Mouse (Mus musculus) embryonic facial prominence, embryonic 12.5 days (tissue): ENCODE measurements at regions not wholly inside any gene's neighbourhood (a gene's known extent, or its start where the extent isn't known, plus 50 kb on each side); places are given as distances from the start of the nearest gene placed in this dataset.

Experiments
- ATAC-seq: fragments of 200-750 bp; cut with Nextera tagmentation; 2 replicates; pipeline ENCODE4 v1.8.0; 2017; ENCODE audit not compliant: insufficient number of reproducible peaks, insufficient read depth, low FRiP score, low TSS enrichment
- H3K27ac ChIP-seq: fragments of 300-500 bp; sonication (generic); 2 replicates; pipeline ENCODE4 v1.5.1; 2016; ENCODE audit warnings: mild to moderate bottlenecking
- H3K27me3 ChIP-seq: fragments of 300-500 bp; sonication (generic); 2 replicates; pipeline ENCODE4 v1.6.1; 2016; ENCODE audit warnings: mild to moderate bottlenecking, moderate library complexity
- H3K36me3 ChIP-seq: fragments of 300-500 bp; sonication (generic); 2 replicates; pipeline ENCODE4 v1.6.1; 2016; ENCODE audit warnings: mild to moderate bottlenecking
- H3K4me1 ChIP-seq: fragments of 300-500 bp; sonication (generic); 2 replicates; pipeline ENCODE4 v1.6.1; 2016
- H3K4me2 ChIP-seq: fragments of 300-500 bp; sonication (generic); replicated peaks from 2 replicates; pipeline ENCODE4 v1.6.1; 2016; ENCODE audit warnings: mild to moderate bottlenecking, moderate library complexity
- H3K4me3 ChIP-seq: fragments of 300-500 bp; sonication (generic); 2 replicates; pipeline ENCODE4 v1.5.1; 2016; ENCODE audit warnings: mild to moderate bottlenecking
- H3K9ac ChIP-seq: fragments of 300-500 bp; sonication (generic); 2 replicates; pipeline ENCODE4 v1.6.1; 2016; ENCODE audit warnings: mild to moderate bottlenecking, moderate library complexity
- H3K9me3 ChIP-seq: fragments of 300-500 bp; sonication (generic); 2 replicates; pipeline ENCODE4 v1.6.1; 2016; ENCODE audit warnings: mild to moderate bottlenecking, moderate library complexity
- WGBS: fragments of 180-500 bp; shearing (Covaris S2); methylation state at CpG from one replicate; pipeline ENCODE4 v1.1.7; 2016; 5-methylcytosine and 5-hydroxymethylcytosine counted together

DNA sequence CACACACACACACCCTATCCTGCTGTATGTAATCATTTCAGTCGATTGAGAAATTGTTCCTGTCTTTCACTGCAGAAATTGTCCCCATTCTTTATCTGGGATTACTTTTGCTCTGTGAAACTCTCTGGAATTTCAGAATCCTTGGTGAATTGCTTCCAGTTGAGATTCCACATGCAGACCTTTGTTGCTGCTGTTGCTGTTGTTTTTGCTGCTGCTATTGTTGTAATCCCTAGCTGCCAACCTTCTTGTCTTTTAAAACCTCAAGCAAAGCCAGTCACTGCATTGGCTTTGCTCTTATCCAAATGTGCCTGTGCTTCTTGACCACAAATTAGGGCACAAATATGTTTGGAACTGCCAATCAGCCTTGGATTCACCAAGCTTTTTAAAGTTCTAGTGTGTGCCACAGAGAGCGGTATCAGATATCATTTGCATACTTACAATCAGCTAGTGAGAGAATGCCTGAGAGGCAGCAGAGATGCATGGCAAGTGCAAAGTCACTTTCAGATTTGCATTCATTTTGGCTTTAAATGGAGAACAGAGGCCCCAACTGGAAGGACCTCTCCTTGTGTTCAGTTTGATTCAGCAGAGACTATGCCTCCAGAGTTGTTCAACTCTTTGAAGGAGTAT lies 1187.0 kb upstream of the Map3k7 start:
- Histone ChIP-seq H3K9ac (no peak overlapping the region), H3K4me3 (no peak overlapping the region), H3K4me2 (no peak overlapping the region), H3K4me1 (peaks cover 14% of the 10 kb centered on the region; the same call in 1 of the 2 replicates), H3K27me3 (no peaks in the 10 kb centered on the region), H3K9me3 (no peaks in the 10 kb centered on the region), H3K36me3 (no peaks in the 10 kb centered on the region), H3K27ac (peak overlapping the region; percentile 25)
- ATAC-seq: no peak
- WGBS: 57% methylated on average over 2 of the region's 2 CpGs

DNA sequence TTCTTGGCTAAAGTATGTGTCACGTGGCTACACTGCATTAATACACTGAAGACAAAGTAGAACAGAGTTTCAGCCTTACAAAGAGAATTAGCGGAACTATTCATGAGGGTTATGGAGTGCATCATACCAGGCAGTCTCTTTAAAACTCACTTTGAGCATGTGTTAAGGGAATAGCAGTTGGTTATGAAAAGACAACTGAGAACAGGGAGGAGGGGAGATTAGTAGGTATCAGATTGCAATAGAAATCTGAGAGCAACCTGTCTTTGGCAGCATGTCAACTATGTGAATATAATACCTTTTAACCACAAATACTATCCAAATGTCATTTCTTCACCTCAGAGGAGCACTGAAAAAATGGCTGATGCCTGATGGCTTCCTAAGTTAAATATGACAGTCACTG lies 1182.2 kb upstream of the Map3k7 start:
- Histone ChIP-seq H3K4me3 (no peak overlapping the region), H3K9ac (no peak overlapping the region), H3K27ac (no peak overlapping the region), H3K27me3 (no peaks in the 10 kb centered on the region), H3K4me1 (peaks cover 7% of the 10 kb centered on the region; the same call in 1 of the 2 replicates), H3K9me3 (no peaks in the 10 kb centered on the region), H3K36me3 (no peaks in the 10 kb centered on the region), H3K4me2 (no peak overlapping the region)
- no peak for ATAC-seq
- WGBS: 70% methylated on average over 2 of the region's 2 CpGs

DNA sequence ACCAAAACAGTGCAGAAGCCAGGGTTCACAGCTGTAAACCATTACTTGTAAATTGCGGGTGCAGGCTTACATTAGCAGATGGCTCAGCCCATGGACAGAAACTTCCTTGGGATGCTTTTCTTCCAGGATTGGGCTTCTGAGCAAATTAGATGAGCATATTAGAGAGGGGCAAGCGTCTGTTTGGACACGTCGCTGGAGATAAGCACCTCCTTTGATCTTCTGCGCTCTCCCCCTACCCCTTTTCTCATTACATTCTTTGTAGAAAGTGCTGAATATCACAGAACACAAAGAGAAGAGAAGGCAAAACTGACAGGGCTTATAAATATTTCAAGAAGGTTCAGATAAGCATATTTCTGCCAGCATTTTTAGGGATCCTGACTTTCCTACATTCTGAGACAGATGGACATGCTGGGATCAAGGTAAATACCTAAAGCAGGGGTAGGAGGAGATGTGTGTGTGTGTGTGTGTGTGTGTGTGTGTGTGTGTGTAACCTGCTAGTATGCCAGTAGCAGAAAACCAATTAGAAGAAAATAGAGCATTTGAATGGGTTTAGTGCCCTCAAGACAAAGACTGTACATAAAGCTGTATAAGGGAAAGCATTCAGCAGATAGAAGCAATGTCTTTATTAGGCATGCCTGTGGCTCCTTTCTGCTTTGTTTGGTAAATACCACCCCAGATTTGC lies 1173.8 kb upstream of the Map3k7 start:
- no peak overlapping the region for H3K27ac ChIP-seq
- H3K9me3 ChIP-seq: no peaks in the 10 kb centered on the region
- no peaks in the 10 kb centered on the region for H3K36me3 ChIP-seq
- no peak for ATAC-seq
- 14% methylated on average over 5 of the region's 5 CpGs for WGBS
- H3K4me1 ChIP-seq: peaks cover 9% of the 10 kb centered on the region; the same call in 1 of the 2 replicates
- no peaks in the 10 kb centered on the region for H3K27me3 ChIP-seq
- H3K4me2 ChIP-seq: no peak overlapping the region
- no peak overlapping the region for H3K4me3 ChIP-seq
- H3K9ac ChIP-seq: no peak overlapping the region

DNA sequence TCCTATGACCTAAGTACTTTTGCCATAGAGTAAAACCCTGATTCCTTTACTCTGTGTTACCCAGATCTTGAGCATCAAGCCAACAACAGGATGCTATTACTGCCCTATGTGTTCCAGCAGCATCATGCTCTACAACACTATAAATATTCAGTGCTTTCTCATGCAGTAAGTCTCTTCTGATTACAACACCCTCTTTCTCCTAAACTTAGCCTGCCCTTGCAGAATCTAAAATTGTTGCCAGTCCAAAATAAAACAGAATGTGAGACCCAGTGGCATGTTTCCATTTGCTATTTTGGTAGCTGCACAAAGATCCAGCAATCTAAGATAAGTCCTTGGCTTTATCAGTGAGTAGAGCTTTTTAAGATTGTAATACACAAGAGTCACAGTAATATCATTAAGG lies 1154.1 kb upstream of the Map3k7 start:
- Histone ChIP-seq H3K4me3 (no peak overlapping the region), H3K27me3 (no peaks in the 10 kb centered on the region), H3K4me2 (no peak overlapping the region), H3K4me1 (no peaks in the 10 kb centered on the region), H3K9me3 (no peaks in the 10 kb centered on the region), H3K9ac (no peak overlapping the region), H3K27ac (no peak overlapping the region), H3K36me3 (no peaks in the 10 kb centered on the region)
- no peak for ATAC-seq

DNA sequence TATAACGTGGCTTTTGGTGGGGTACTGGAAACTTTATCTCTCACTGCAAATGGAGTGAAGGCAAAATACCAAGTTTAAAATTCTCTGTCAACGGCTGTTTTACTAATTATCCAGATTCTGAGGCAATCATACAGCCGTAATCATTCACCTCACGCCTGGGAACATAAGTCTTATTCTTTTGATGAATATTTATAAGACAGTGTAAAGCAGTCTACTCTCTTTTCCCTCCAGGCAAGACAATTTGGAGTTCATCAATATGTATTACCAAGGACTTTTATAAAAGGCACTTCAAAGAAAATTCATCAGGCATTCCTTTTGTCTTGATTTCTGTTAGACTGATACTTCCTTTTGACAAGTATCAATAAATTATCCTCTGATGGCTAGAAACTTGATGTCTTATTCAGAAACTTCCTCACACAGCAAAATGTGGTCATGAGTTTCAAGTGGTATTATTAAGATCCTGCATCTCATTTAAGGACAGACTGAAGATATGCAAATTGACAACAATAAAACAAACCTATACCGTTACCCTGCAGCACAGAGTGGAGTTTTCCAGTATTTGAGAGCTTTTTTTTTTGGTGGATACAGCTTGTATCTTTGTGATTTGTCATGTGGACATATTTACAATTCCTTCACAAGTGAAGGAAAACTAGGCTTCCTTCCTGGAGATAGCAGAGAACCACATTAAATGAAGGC lies 1108.4 kb upstream of the Map3k7 start:
- H3K36me3 ChIP-seq: no peaks in the 10 kb centered on the region
- no peak for ATAC-seq
- H3K27me3 ChIP-seq: no peaks in the 10 kb centered on the region
- H3K4me3 ChIP-seq: no peak overlapping the region
- H3K9me3 ChIP-seq: no peaks in the 10 kb centered on the region
- H3K4me2 ChIP-seq: no peak overlapping the region
- no peak overlapping the region for H3K9ac ChIP-seq
- 67% methylated on average over 5 of the region's 5 CpGs for WGBS
- no peaks in the 10 kb centered on the region for H3K4me1 ChIP-seq
- H3K27ac ChIP-seq: no peak overlapping the region

DNA sequence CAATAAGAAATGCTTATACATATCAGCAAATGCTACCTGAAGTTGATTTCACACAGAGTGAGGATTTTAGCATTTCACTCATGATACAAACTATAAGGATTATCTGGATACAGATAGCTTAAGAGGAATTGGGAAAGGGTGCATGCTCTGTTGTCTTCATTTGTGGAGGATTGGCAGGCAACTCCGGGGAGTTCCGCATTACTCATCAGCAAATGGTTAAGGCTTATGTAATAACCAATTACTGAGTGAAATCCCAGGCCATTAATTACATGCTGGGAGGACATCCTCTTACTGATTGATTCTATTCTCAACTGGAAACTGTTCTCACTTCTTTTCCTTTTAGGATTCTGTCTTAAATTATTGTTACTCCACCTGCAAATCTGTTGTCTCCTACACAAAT lies 1058.9 kb upstream of the Map3k7 start:
- Histone ChIP-seq H3K27ac (no peak overlapping the region), H3K9me3 (no peaks in the 10 kb centered on the region), H3K9ac (no peak overlapping the region), H3K36me3 (no peaks in the 10 kb centered on the region), H3K4me3 (no peak overlapping the region), H3K4me1 (no peaks in the 10 kb centered on the region), H3K27me3 (no peaks in the 10 kb centered on the region), H3K4me2 (no peak overlapping the region)
- WGBS: 75% methylated on average over 2 of the region's 2 CpGs
- no peak for ATAC-seq

DNA sequence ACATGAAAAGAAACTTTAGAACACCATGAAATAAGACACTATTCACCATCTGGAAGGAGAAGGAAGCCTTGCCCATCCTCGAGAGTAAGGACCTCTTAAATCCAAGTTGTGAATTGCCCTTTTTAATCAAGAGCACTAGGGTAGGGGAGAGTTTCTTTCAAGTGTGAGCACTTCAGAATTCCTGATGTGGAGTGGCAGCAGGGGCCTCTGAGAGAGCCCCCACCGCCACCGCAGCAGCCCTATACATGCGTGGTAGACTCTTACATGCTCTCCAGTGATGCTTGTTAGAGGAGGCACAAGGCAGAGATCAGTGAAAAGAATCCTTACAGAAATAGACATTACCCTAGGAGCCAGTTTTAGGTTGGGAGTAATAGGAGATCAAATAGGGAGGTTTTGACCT lies 1041.0 kb upstream of the Map3k7 start:
- H3K4me3 ChIP-seq: no peak overlapping the region
- no peak overlapping the region for H3K4me2 ChIP-seq
- H3K27me3 ChIP-seq: no peaks in the 10 kb centered on the region
- H3K9me3 ChIP-seq: no peaks in the 10 kb centered on the region
- no peaks in the 10 kb centered on the region for H3K4me1 ChIP-seq
- no peak overlapping the region for H3K9ac ChIP-seq
- no peaks in the 10 kb centered on the region for H3K36me3 ChIP-seq
- 70% methylated on average over 4 of the region's 4 CpGs for WGBS
- H3K27ac ChIP-seq: no peak overlapping the region
- ATAC-seq: no peak

DNA sequence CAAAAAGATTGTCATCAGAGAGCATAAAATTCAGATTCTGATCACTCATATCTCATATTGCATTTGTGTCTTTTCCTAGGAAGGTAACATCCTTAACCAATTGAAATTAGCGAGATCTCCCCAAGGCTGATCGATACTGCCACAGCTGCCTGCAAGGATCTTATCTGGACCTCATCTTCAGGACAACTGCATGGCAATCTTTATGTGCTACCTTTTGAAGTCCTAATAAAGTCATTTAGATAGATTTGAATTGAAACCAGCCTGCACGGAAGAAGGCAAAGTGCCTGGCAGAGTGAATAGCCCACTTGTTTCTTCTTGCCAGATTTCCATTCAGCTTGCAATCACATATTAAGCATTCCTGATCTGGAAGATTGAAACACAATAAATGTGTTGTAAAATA lies 1031.5 kb upstream of the Map3k7 start:
- WGBS: 57% methylated on average over 3 of the region's 3 CpGs
- Histone ChIP-seq H3K4me2 (no peak overlapping the region), H3K4me3 (no peak overlapping the region), H3K27me3 (no peaks in the 10 kb centered on the region), H3K9ac (no peak overlapping the region), H3K4me1 (no peaks in the 10 kb centered on the region), H3K27ac (no peak overlapping the region), H3K9me3 (no peaks in the 10 kb centered on the region), H3K36me3 (no peaks in the 10 kb centered on the region)
- ATAC-seq: no peak

DNA sequence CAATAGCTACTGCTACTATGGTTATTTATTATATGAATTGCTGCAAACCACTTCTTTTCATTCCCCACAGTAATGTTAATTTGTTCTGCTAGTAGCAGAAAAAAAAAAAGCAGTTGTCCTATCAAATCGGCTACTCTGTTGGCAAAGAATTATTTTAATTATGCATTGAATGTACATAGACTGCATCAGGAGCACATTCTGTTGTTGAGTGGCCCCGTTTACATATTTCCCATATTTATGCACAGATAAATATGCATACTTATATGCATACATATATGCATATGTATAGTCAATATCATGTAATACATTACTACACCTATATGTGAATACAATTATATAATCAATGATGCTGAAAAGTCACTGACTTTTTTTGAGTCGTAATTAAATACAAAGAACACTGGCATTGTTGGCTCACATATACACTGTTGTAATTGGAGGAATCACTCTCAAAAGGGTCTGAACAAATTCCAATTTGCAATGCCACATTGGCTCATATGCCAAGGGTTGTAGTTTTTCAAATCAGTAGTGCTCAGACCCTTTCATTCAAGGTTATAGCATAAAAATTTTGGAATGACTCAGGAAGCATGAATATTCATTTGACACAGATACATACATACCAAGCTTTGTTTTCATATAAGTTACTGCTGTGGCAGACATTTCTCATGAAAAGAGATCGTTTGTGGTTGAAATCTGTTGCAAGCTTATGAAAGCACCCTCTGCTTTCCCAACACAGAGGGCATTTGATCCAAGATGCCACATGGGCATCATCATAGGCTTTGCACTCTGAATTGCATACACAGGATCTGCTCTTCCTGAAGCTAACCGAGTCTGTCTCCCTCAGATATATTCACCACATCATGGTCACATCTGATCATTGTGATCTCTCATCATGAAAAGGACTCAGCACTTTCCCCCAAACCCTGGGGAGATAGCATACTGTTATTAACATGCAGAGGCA lies 1030.6 kb upstream of the Map3k7 start:
- no peak for ATAC-seq
- Histone ChIP-seq H3K4me1 (no peaks in the 10 kb centered on the region), H3K27ac (no peak overlapping the region), H3K4me2 (no peak overlapping the region), H3K4me3 (no peak overlapping the region), H3K27me3 (no peaks in the 10 kb centered on the region), H3K9me3 (no peaks in the 10 kb centered on the region), H3K9ac (no peak overlapping the region), H3K36me3 (no peaks in the 10 kb centered on the region)
- WGBS: 78% methylated on average over 5 of the region's 5 CpGs

DNA sequence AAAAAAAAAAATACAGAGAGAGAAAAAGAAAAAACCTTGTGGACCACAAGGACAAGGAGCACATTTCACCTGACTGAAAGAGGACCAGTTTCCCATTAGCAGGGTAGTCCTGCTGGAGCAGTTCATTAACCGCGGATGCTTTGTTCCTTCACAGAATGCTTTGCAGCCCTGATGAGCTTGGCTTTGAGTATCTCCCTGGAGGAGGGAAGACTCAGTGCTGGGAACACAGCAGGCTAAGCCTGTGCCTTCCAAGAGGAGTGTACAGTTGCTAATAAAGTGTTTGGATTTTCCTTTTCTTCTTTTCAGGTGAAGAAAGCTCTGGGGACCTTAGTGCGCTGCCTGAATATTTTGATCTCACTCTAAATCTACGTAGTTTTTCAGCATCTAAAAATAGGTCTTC lies 980.3 kb upstream of the Map3k7 start:
- ATAC-seq: no peak

DNA sequence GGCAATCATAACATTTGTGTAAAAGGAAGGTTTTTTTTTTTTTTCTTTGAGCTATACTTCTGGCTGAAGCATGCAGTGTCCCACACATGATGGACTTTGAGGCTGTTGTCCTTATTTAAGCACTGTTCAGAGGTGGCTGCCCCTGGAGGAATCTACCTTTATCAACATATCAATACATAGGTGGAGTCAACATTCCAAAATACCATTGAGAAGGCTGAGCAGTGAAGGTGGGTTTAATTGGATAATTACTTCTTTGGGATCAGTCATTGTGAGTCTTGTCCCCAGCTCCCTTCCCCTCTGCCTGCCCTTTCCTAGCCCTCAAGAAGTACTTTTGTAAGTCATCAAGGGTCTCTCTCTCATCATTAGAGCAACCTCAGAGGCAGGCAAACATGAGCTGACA lies 951.9 kb upstream of the Map3k7 start:
- ATAC-seq: no peak
- Histone ChIP-seq H3K27me3 (no peaks in the 10 kb centered on the region), H3K4me2 (no peak overlapping the region)

More for the DNA sequence above, 980.3 kb upstream of the Map3k7 start:
- Histone ChIP-seq H3K4me2 (no peak overlapping the region), H3K4me1 (no peaks in the 10 kb centered on the region), H3K36me3 (no peaks in the 10 kb centered on the region), H3K27me3 (no peaks in the 10 kb centered on the region), H3K9me3 (no peaks in the 10 kb centered on the region), H3K27ac (no peak overlapping the region), H3K4me3 (no peak overlapping the region), H3K9ac (no peak overlapping the region)
- WGBS: 74% methylated on average over 4 of the region's 4 CpGs

More for the DNA sequence above, 951.9 kb upstream of the Map3k7 start:
- no peak overlapping the region for H3K4me3 ChIP-seq
- no peaks in the 10 kb centered on the region for H3K9me3 ChIP-seq
- no peak overlapping the region for H3K9ac ChIP-seq
- no peaks in the 10 kb centered on the region for H3K36me3 ChIP-seq
- H3K27ac ChIP-seq: no peak overlapping the region
- H3K4me1 ChIP-seq: no peaks in the 10 kb centered on the region
